Mouse (Mus musculus) embryo, embryonic 10.5 days (tissue): Measurements from ENCODE around the gene Col12a1.

Experiments
- DNase-seq: peaks from one replicate; pipeline ENCODE4 v3.0.0-alpha.2; 2015; ENCODE audit warnings: low spot score

The Col12a1 gene

GRCm38 (mm10) chr9:79605722-79606121 is 112.9 kb downstream of the Col12a1 start:
- DNase-seq = peak; percentile 58

DNA sequence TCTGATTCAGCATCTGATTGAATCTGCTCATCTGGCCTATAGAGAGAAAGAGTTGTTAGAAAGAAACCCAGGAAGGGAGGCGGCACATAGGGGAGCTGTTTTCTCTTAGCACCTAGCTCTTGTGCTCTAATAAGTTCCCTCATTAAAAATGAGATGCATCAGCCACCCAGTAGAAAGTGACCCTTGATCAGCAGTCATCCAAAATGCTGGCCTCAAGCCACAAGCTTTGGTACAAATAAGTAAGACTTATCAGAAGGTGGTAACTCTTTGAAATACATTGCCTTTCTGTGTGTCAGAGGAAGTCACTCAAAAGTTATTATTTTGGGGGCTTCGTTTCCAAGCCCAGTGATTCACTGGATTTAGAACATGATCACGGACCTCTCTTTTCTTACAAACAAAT is 114.1 kb downstream of the Col12a1 start:
- DNase-seq = no peak

DNA sequence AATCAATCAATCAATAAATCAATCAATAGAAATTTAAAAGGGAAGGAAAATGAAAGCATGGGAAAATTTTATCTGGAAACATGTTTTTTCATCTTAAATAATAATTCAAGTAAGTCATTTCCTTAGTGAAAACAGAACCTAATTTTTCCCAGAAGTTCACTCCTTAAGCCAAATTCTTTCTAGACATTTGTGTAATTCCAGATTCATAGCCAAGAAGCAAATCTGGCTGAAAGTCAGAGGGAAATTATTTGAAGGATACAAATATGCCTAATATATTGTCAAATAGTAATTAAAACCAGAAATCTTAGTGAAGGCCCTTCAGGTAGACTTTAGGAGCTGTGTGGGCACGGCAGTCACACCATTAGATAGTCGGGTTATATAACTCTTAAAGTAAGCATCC is 115.2 kb downstream of the Col12a1 start:
- no peak for DNase-seq

GRCm38 (mm10) chr9:79600237-79600570 is 118.4 kb downstream of the Col12a1 start:
- no peak for DNase-seq

GRCm38 (mm10) chr9:79599395-79600236 is 119.0 kb downstream of the Col12a1 start:
- DNase-seq = no peak

DNA sequence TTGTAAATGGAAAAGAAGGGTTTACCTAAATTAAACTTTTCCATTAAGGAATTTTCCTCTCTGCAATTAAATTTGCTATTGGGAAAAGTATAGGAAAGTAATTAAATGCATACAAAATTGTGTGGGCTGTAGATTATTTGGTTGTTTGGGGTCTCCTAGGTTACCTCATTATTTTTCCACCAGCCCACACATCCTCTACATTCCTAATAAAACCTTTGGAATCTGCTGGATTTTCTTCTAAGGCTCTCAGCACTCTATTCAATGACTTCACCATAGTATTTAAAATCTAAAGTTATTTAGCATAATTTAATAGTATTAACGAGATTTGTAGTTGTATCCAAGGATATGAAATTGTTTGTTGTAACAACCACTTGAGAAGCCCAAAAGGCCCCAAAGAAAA is 120.1 kb downstream of the Col12a1 start:
- no peak for DNase-seq

- DNase-seq = no peak
Observed at GRCm38 (mm10) chr9:79586415-79587195, 132.0 kb downstream of the Col12a1 start.

DNA sequence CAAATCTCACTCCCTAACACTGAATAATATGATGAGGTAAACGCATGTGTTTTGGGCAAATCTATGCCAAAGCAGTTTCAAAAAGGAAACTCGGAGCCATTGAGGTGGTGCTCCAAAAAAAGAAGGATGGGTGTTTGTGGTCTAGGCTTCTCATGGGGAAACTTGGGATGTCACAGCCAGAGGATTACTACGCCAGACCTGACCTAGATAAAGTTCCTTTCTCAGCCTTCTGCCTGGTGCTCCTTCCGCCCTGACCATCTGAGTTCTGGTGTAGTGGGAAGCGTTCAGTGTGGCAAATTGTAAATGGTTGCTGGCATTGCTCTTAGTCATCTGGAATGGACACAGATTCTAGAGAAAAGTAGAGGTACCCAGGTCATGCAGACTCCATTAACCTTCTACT is 151.8 kb downstream of the Col12a1 start:
- DNase-seq = no peak

DNA sequence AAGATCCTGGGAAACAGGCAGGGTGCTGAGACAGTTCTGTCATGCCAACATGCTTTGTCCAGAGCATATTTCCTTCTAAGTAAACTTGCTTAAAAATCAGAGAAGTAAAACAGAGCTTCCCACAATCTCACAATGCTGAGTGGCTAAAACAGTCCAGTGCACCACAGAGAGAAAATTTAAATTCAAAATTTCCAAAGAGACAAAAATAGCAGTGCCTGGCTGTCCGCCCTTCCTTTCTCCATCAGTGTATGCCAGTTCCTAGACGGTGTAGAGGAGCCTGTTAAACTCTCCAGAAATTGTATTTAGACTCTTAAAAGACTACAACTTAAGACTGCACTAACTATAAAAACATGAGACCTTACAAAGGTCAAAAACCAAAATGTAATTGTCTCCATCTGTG is 165.3 kb downstream of the Col12a1 start:
- DNase-seq = no peak
